Mouse (Mus musculus) CH12.LX (cell line): ENCODE measurements at regions not wholly inside any gene's neighbourhood (a gene's known extent, or its start where the extent isn't known, plus 50 kb on each side); places are given as distances from the start of the nearest gene placed in this dataset.

Source experiments
- CHD1 ChIP-seq: IDR thresholded peaks from 2 replicates; pipeline ENCODE4 v1.6.1; 2012; ENCODE audit warnings: low read depth, low read length, improper control_type of control experiment, inconsistent platforms
- CHD2 ChIP-seq: IDR thresholded peaks from 2 replicates; pipeline ENCODE4 v1.6.1; 2011; ENCODE audit warnings: low read length, improper control_type of control experiment
- CTCF ChIP-seq, 2 experiments: IDR thresholded peaks in 1 of 2; conservative IDR thresholded peaks in 1 of 2; 2 replicates each; pipeline ENCODE4 v1.5.1; 2011 to 2012; ENCODE audit warnings: low read depth in 2 of 2, low read length in 2 of 2, improper control_type of control experiment in 1 of 2, inconsistent platforms in 1 of 2, mild to moderate bottlenecking in 1 of 2, moderate library complexity in 1 of 2
- ELF1 ChIP-seq: IDR thresholded peaks from 2 replicates; pipeline ENCODE4 v1.6.1; 2014; ENCODE audit warnings: low read depth, mild to moderate bottlenecking, inconsistent platforms, low read length, improper control_type of control experiment
- JUN ChIP-seq: IDR thresholded peaks from 2 replicates; pipeline ENCODE4 v1.6.1; 2011; ENCODE audit warnings: low read depth, mild to moderate bottlenecking, low read length, improper control_type of control experiment, moderate library complexity; ENCODE audit not compliant: insufficient read depth
- MAZ ChIP-seq: IDR thresholded peaks from 2 replicates; pipeline ENCODE4 v1.6.1; 2012; ENCODE audit warnings: low read depth, mild to moderate bottlenecking, inconsistent platforms, low read length, improper control_type of control experiment, moderate library complexity
- NELFE ChIP-seq: IDR thresholded peaks from 2 replicates; pipeline ENCODE4 v1.6.1; 2011; ENCODE audit warnings: low read depth, low read length, improper control_type of control experiment
- POLR2A ChIP-seq: IDR thresholded peaks from 2 replicates; pipeline ENCODE4 v1.6.1; 2011; ENCODE audit warnings: low read depth, mild to moderate bottlenecking, improper control_type of control experiment, low read length
- SIN3A ChIP-seq: IDR thresholded peaks from 2 replicates; pipeline ENCODE4 v1.6.1; 2012; ENCODE audit warnings: low read length, improper control_type of control experiment, inconsistent platforms
- USF1 ChIP-seq: IDR thresholded peaks from 2 replicates; pipeline ENCODE4 v1.6.1; 2014; ENCODE audit warnings: low read depth, mild to moderate bottlenecking, inconsistent platforms, low read length, improper control_type of control experiment
- USF2 ChIP-seq: conservative IDR thresholded peaks from 2 replicates; pipeline ENCODE4 v1.6.1; 2011; ENCODE audit warnings: low read depth, low read length, improper control_type of control experiment
- ZC3H11A ChIP-seq: IDR thresholded peaks from 2 replicates; pipeline ENCODE4 v1.6.1; 2012; ENCODE audit warnings: low read depth, mild to moderate bottlenecking, inconsistent platforms, low read length, improper control_type of control experiment
- ZNF384 ChIP-seq: IDR thresholded peaks from 2 replicates; pipeline ENCODE4 v1.6.1; 2012; ENCODE audit warnings: low read depth, low read length, improper control_type of control experiment, inconsistent platforms

DNA sequence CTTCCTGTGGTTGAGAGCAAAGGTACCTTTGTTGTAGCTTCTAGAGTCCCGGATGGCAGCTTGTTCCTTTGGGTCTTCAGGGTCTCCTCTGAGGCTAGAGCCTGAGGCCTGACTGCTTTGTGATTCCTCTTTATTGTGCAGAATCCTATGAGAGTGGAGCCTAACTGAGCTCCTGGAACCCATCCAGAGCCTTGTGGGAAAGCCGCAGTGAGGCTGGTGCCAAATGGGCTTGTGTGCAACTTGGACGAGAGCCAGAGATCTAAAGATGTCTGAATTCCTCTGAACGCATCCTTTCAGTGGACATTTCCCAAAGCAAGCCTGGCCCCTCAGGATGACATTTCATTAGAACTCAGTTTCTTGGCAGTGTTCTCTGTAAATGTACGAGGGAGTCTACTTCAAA, 178.4 kb upstream of the Tmem72 start:
- TF ChIP-seq USF2: no peak
- TF ChIP-seq ZNF384: no peak
- TF ChIP-seq CTCF (conservative IDR thresholded peaks at IDR 0.05 in 1 of 2, IDR thresholded peaks at IDR 0.05 in 1 of 2; ENCODE audit: low read depth in 2 of 2, low read length in 2 of 2): no peak
- no peak for TF ChIP-seq POLR2A
- no peak for TF ChIP-seq ELF1
- TF ChIP-seq CHD2: no peak
- TF ChIP-seq NELFE: no peak
- no peak for TF ChIP-seq MAZ
- no peak for TF ChIP-seq SIN3A
- no peak for TF ChIP-seq ZC3H11A
- TF ChIP-seq JUN: no peak
- TF ChIP-seq USF1: no peak
- no peak for TF ChIP-seq CHD1
